Mouse (Mus musculus): Measurements from ENCODE around the gene Dmac1. TPM values are rescaled to one million over a fixed set of nuclear protein-coding genes. Genes with fewer than 3 reads are reported as not detected.

Gene Dmac1
- polyA plus RNA-seq (2016; fragmentation: Nextera tagmentation; extraction: Ambion mirVana) = 110 and 115 TPM in 2 replicates

DNA sequence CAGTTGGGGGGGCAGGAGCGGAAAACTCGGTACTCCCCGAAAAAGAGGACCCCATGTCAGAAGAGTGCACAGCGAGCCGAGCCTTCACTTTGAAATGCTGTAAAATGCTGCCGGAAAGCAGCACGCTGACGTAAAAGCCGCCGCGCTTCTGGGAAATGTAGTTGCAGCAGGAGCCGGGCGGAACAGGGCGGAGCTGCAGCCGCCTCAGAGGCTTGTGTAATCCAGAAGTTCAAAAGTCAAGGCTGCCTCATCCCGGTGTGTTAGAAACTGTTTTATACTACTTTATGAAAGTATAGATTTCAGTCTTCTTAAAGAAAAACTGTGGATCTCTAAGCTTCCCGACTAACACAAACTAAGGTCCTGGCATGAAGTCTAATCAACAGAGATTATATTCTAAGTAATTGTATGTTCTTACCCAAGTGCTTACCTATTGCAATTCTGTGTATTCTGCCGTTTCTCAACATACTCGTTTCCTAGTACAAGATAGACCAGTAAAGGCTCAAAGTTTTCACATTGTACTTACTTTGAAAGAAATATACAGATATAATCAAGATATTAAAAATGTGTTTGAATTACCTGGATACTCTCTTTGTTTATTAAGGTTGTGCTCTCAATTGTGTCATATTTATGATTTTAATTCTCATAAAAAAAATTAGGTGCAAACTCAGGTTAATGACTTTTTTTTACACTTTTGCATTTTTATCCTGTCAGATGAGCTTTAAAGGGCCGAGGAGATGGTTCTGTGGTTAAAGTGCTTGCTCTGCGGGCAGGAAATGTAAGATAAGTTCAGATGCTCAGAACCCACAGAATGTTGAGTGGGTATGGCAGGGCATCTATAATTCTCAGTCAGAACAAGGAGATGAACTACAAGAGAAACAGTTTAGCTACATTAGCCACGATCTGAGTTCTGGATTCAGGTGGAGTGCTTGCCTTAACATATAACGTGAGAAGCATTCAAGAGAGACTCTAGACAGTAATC is at the start of gene Dmac1:
Gene Dmac1 (minus strand): TSS at position 109 of the 979 bp plus-strand sequence.
- Histone ChIP-seq H3K9me3 (no peaks in the 10 kb centered on the region), H3K4me1 (replicated peaks) (peaks cover 3% of the 10 kb centered on the region; the same call in 1 of the 2 replicates), H3K27me3 (ENCODE audit: insufficient read depth, poor library complexity, severe bottlenecking) (no peaks in the 10 kb centered on the region), H3K27ac (peak within 1 kb of the TSS; percentile 90), H3K36me3 (peaks cover 28% of the 10 kb centered on the region), H3K4me3 (peak within 1 kb of the TSS; percentile 90)
- DNase-seq (ENCODE audit: low spot score) = peak; percentile 94
- WGBS = 19% methylated on average over 23 of the region's 23 CpGs

DNA sequence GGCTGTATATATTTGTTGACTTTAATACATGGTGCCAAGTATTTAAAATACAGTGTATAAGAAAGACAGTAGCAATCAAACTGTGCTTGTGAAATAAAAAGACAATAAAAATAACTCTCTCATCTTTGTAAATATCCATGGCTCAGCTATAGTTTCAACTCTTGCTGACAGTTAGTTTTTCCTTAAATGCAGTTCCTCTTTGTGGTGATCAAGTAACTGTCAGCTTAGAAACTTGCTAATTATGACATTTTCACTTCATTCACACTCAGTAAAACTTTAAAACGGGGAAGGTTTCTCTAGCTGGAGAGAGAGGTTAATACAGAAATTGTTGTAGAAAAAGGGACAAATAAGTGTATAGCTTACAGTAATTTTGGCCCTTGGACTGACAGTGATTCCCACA is 37.3 kb upstream of the Dmac1 start:
- Histone ChIP-seq H3K4me1 (replicated peaks) (no peaks in the 10 kb centered on the region), H3K27ac (no peak overlapping the region), H3K9me3 (no peaks in the 10 kb centered on the region), H3K36me3 (no peaks in the 10 kb centered on the region), H3K4me3 (no peak overlapping the region), H3K27me3 (ENCODE audit: insufficient read depth, poor library complexity, severe bottlenecking) (no peaks in the 10 kb centered on the region)
- no peak for DNase-seq (ENCODE audit: low spot score)
- 89% methylated on average over 1 of the region's 1 CpGs for WGBS

GRCm38 (mm10) chr4:75315007-75315406 is 36.9 kb upstream of the Dmac1 start:
- H3K27me3 ChIP-seq (ENCODE audit: insufficient read depth, poor library complexity, severe bottlenecking) = no peaks in the 10 kb centered on the region
- DNase-seq (ENCODE audit: low spot score) = no peak
- no peaks in the 10 kb centered on the region for H3K36me3 ChIP-seq
- WGBS = 87% methylated on average over 1 of the region's 1 CpGs
- H3K9me3 ChIP-seq = no peaks in the 10 kb centered on the region
- H3K27ac ChIP-seq = no peak overlapping the region
- H3K4me3 ChIP-seq = no peak overlapping the region
- no peaks in the 10 kb centered on the region for H3K4me1 ChIP-seq (replicated peaks)

- 91% methylated on average over 2 of the region's 2 CpGs for WGBS
- H3K4me3 ChIP-seq = no peak overlapping the region
- H3K36me3 ChIP-seq = no peaks in the 10 kb centered on the region
- H3K27me3 ChIP-seq (ENCODE audit: insufficient read depth, poor library complexity, severe bottlenecking) = no peaks in the 10 kb centered on the region
- DNase-seq (ENCODE audit: low spot score) = no peak
- H3K4me1 ChIP-seq (replicated peaks) = no peaks in the 10 kb centered on the region
- no peaks in the 10 kb centered on the region for H3K9me3 ChIP-seq
- no peak overlapping the region for H3K27ac ChIP-seq
These were observed 33.8 kb upstream of the Dmac1 start for GRCm38 (mm10) chr4:75311918-75312317.

DNA sequence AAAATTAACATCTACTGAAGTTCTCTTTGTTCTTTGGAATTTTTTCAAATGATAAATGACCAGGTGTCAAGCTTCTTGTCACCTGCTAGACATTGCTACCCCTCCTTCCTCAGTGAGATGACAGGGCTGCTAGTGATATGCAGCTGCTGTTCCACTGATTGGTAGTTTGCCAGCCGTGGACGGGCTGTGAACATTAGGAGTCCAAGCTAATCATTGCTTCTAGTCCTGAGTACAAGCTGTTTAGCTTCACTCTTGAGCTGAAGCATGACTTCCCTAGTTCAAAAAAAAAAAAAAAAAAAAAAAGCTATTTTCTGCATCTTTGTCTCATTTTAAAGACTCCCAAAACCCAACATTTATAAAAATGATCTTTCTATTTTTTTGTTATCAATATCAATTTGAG is 33.2 kb upstream of the Dmac1 start:
- DNase-seq (ENCODE audit: low spot score) = no peak
- H3K4me3 ChIP-seq = no peak overlapping the region
- no peaks in the 10 kb centered on the region for H3K27me3 ChIP-seq (ENCODE audit: insufficient read depth, poor library complexity, severe bottlenecking)
- no peak overlapping the region for H3K27ac ChIP-seq
- no peaks in the 10 kb centered on the region for H3K4me1 ChIP-seq (replicated peaks)
- no peaks in the 10 kb centered on the region for H3K9me3 ChIP-seq
- no peaks in the 10 kb centered on the region for H3K36me3 ChIP-seq
- 86% methylated on average over 2 of the region's 2 CpGs for WGBS

DNA sequence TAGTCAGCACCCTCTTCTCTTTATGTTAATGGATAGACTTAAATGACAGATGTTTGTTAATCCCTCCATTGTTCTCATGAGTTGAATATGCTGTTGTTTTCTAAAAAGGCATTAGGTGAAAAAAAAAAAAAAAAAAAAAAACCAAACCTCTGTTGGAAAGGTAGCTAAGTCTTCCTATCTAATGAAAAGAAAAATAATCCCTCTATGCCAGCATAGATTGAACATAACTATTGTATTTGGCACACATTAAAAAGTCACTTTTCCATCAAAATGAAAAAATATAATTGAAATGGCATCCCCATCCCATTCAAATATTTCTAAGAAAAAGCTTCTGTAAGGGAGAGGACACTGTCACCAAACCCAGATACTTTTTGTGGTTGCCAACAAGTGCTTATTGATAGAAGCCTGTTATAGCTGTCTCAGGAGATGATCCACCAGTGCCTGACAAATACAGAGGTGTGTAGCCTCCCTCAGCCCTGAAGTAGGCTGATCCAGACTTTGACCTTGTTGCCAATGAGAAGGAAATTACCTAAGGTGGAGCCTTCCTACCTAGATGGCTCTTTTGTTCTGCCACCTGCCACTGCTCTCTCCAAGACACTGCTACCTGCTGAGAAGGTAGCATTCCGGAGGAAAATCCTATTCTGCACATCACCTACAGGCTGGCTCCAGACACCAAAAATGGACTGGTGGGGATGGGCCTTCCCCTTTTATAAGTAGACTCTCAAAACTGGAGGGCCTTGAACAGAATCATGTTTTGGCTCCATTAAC is 22.3 kb upstream of the Dmac1 start:
- no peak for DNase-seq (ENCODE audit: low spot score)
- WGBS = 76% methylated on average over 1 of the region's 1 CpGs

GRCm38 (mm10) chr4:75292315-75292714 is 14.2 kb upstream of the Dmac1 start:
- Histone ChIP-seq H3K27me3 (ENCODE audit: insufficient read depth, poor library complexity, severe bottlenecking) (no peaks in the 10 kb centered on the region), H3K4me1 (replicated peaks) (no peaks in the 10 kb centered on the region), H3K4me3 (no peak overlapping the region), H3K36me3 (no peaks in the 10 kb centered on the region), H3K27ac (no peak overlapping the region), H3K9me3 (no peaks in the 10 kb centered on the region)
- 74% methylated on average over 4 of the region's 4 CpGs for WGBS
- DNase-seq (ENCODE audit: low spot score) = no peak

More for the DNA sequence above, 22.3 kb upstream of the Dmac1 start:
- Histone ChIP-seq H3K9me3 (no peaks in the 10 kb centered on the region), H3K4me1 (replicated peaks) (no peaks in the 10 kb centered on the region), H3K36me3 (no peaks in the 10 kb centered on the region), H3K27ac (no peak overlapping the region), H3K4me3 (no peak overlapping the region), H3K27me3 (ENCODE audit: insufficient read depth, poor library complexity, severe bottlenecking) (no peaks in the 10 kb centered on the region)

DNA sequence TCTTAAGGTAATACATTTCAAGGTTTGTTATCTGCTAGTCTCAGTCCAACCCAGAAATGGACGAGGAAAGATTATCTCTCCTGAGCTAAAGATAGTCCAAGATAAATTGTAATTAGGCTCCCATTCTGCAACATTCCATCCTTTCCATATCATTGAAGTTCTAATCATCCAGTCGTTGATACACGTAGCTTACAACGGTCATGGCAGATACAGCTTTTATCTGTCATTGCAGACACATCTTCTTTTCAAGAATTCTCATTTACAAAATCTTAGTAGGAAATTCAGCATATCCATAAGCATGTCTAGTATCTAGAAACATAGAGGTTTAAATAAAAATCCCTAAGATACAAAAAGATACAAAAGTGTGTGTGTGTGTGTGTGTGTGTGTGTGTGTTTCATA is 13.0 kb upstream of the Dmac1 start:
- H3K27me3 ChIP-seq (ENCODE audit: insufficient read depth, poor library complexity, severe bottlenecking) = no peaks in the 10 kb centered on the region
- H3K36me3 ChIP-seq = no peaks in the 10 kb centered on the region
- H3K27ac ChIP-seq = no peak overlapping the region
- H3K4me3 ChIP-seq = no peak overlapping the region
- DNase-seq (ENCODE audit: low spot score) = no peak
- 92% methylated on average over 4 of the region's 4 CpGs for WGBS
- no peaks in the 10 kb centered on the region for H3K9me3 ChIP-seq
- H3K4me1 ChIP-seq (replicated peaks) = no peaks in the 10 kb centered on the region

GRCm38 (mm10) chr4:75277467-75278196 is 473 bp downstream of the Dmac1 start:
- no peak for DNase-seq (ENCODE audit: low spot score)
- no peaks in the 10 kb centered on the region for H3K9me3 ChIP-seq

GRCm38 (mm10) chr4:75275737-75276136 is 2.4 kb downstream of the Dmac1 start:
- 86% methylated on average over 2 of the region's 2 CpGs for WGBS
- Histone ChIP-seq H3K36me3 (peaks cover 44% of the 10 kb centered on the region), H3K9me3 (no peaks in the 10 kb centered on the region), H3K27ac (no peak overlapping the region), H3K4me3 (no peak overlapping the region), H3K4me1 (replicated peaks) (peaks cover 3% of the 10 kb centered on the region; the same call in 1 of the 2 replicates), H3K27me3 (ENCODE audit: insufficient read depth, poor library complexity, severe bottlenecking) (no peaks in the 10 kb centered on the region)
- DNase-seq (ENCODE audit: low spot score) = no peak

More at GRCm38 (mm10) chr4:75277467-75278196, 473 bp downstream of the Dmac1 start:
- WGBS = 9% methylated on average over 30 of the region's 30 CpGs
- Histone ChIP-seq H3K27ac (peak overlapping the region; percentile 90), H3K4me1 (replicated peaks) (peaks cover 3% of the 10 kb centered on the region; the same call in 1 of the 2 replicates), H3K36me3 (peaks cover 37% of the 10 kb centered on the region), H3K27me3 (ENCODE audit: insufficient read depth, poor library complexity, severe bottlenecking) (no peaks in the 10 kb centered on the region), H3K4me3 (peak overlapping the region; percentile 90)

DNA sequence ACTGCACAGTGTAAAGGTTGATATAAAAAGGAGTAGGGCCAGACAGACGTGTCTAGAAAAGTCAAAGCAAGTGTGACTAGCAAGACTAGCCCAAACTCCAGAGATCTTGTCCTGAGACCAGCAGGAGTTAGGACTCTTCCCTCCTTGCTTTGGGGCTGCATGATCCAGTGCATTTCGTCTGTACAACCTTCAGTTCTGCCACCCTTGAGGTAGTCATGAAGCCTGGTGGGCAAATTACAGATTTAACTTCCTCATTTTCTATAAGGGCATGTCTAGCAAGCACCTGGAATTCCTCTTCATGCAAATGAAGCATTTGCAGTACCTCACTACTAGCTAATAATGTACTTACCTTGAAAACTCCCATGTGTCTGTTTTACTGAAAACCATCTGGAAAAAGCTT is 10.2 kb downstream of the Dmac1 start:
- no peaks in the 10 kb centered on the region for H3K27me3 ChIP-seq (ENCODE audit: insufficient read depth, poor library complexity, severe bottlenecking)
- H3K9me3 ChIP-seq = no peaks in the 10 kb centered on the region
- no peak for DNase-seq (ENCODE audit: low spot score)
- H3K4me3 ChIP-seq = no peak overlapping the region
- no peaks in the 10 kb centered on the region for H3K4me1 ChIP-seq (replicated peaks)
- no peak overlapping the region for H3K27ac ChIP-seq
- H3K36me3 ChIP-seq = peaks cover 10% of the 10 kb centered on the region
- 78% methylated on average over 2 of the region's 2 CpGs for WGBS

GRCm38 (mm10) chr4:75266773-75267550 is 11.1 kb downstream of the Dmac1 start:
- Histone ChIP-seq H3K36me3 (peaks cover under 1% of the 10 kb centered on the region; the same call in 1 of the 2 replicates), H3K9me3 (no peaks in the 10 kb centered on the region), H3K4me1 (replicated peaks) (no peaks in the 10 kb centered on the region), H3K27ac (no peak overlapping the region), H3K27me3 (ENCODE audit: insufficient read depth, poor library complexity, severe bottlenecking) (no peaks in the 10 kb centered on the region), H3K4me3 (no peak overlapping the region)
- 78% methylated on average over 6 of the region's 6 CpGs for WGBS
- no peak for DNase-seq (ENCODE audit: low spot score)
